Mouse (Mus musculus) left cerebral cortex, adult 11 months (tissue): ENCODE measurements at regions not wholly inside any gene's neighbourhood (a gene's known extent, or its start where the extent isn't known, plus 50 kb on each side); places are given as distances from the start of the nearest gene placed in this dataset.

Source experiments
- DNase-seq: peaks from one replicate; pipeline ENCODE4 v3.0.0; 2022; ENCODE audit warnings: low spot score

DNA sequence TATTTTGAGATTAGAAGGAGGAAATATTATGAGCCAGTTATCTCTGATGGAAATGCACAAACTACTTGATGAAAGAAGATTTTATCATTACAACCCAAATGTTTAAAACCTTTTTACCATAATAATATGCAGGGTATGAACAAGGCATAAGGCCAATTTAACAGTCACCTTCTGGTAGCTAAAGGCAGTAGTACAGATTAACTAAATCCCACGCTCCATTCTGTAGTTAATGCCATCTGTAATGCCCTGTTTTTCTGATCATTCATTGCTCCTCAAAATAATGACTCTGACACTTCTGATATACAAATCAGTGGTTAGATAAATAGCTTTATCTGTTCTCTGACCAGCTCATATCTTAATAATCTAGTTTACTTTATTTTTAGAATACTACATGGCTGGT, 987.8 kb downstream of the Pcdh7 start:
- no peak for DNase-seq

DNA sequence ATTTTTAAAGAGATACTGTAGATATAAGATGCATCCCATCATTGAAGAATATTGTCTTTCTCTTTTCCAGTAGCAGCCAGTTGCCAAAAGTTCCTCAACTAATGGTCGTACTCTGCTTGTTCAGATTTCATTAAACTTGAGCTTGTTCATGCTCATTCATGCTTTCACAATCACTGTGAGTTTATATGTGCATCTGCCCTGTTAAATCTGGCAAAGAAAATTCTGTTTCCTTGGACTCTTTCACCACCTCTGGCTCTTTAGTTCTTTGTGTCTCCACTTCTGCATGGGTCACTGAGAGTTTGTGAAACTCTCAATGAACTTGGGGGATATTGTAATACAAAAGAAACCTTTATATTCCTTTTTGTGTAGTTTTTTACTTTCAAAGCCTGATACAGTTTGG, 994.6 kb downstream of the Pcdh7 start:
- DNase-seq: no peak

GRCm38 (mm10) chr5:58733366-58733765, 1015.6 kb downstream of the Pcdh7 start:
- DNase-seq: no peak

DNA sequence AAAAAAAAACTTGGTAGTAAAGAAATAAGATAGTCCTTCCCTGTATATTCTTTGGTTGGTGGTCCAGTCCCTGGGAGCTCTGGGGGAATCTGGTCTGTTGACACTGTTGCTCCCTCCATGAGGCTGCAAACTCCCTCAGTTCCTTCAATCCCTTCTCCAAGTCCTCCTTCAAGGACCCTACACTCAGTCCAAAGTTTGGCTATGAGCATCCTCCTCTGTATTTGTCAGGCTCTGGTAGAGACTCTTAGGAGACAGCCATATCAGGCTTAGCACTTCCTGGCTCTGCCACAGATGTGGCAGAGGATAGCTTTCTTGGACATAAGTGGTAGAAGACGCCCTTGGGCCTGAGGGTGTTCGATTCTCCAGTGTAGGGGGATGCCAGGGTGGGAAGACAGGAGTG, 1016.2 kb downstream of the Pcdh7 start:
- no peak for DNase-seq

GRCm38 (mm10) chr5:58736610-58737009, 1018.8 kb downstream of the Pcdh7 start:
- DNase-seq: peak; percentile 37

- no peak for DNase-seq
Measured at GRCm38 (mm10) chr5:58737264-58737883, 1019.6 kb downstream of the Pcdh7 start.

DNA sequence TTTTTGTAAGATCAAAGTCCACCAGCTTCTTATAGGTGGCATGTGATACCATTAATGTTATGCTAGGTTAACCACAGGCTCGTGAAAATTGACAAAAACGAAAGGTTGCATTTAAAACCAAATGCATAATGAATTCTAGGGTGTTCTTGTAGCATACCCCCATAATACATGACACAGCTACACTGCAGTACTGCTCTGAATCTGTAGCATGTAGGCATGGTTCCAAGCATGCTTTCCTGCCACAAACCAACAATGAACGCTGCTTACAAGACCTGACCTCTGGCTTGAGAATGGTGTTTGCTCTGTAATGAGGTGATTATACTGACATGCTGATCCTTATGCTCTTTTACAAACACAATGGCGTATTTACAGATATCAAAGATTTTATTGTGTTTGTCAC, 1020.3 kb downstream of the Pcdh7 start:
- no peak for DNase-seq

DNA sequence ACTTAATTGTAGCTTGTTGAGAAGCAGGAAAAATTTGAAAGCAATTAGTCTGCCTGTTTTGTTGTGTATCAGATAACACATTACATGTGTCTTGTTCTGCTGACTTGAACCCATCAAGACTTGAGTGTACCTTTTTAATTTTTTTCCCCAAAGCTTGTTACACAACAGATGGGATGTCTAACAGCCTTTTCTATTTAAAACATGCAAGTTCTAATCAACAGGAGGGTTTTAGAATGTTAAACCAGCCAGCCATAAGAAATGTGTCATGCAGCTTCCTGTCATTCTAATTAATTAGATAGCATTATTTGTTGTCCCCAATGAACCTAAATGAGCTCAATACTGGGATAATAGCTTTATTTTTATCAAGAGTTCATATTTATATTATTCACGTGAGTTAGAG, 1023.0 kb downstream of the Pcdh7 start:
- DNase-seq: no peak

GRCm38 (mm10) chr5:58747684-58748083, 1029.9 kb downstream of the Pcdh7 start:
- DNase-seq: no peak

DNA sequence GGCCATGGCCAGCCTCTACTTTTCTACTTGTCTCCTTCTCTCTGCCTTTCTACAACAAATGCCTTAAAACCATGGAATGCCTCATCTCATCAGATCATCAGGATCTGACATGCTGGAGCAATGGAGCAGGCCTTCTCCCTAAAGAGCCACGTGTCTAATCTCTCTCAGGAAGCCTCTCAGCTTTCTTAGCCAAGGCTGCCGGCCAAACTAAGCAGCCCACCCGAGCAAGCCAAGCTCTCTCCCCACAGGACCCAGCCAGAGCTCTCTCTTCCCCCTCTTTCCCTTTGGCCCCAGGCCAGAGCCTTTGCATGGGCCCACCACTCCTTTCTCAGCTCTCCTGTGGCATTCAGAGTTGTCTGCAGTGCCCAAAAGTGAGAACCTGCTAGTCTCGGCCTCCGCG, 1034.0 kb downstream of the Pcdh7 start:
- DNase-seq: no peak
